Mouse (Mus musculus) megakaryocyte progenitor cell, adult 5-6 weeks (primary cell): Measurements from ENCODE around the gene Kcnj1. TPM values are rescaled to one million over a fixed set of nuclear protein-coding genes. Genes with fewer than 3 reads are reported as not detected.

Experiments used
- ATAC-seq: replicated peaks from 2 replicates; pipeline ENCODE4 v1.8.0; 2016; ENCODE audit warnings: mild to moderate bottlenecking, moderate TSS enrichment, inconsistent platforms; ENCODE audit not compliant: poor library complexity
- total RNA-seq, 2 experiments: library from RNA; stranded (forward) in 1 of 2; stranded (reverse) in 1 of 2; fragments of 157-497, 149-512 nt in 1 of 2; fragments of 200-1000 nt in 1 of 2; gene quantifications; 2 replicates each; pipeline versions ENCODE4 v1.2.3 to v1.2.4; 2015 to 2017

The Kcnj1 gene
- total RNA-seq, 2 experiments from 2014 or later: not detected

DNA sequence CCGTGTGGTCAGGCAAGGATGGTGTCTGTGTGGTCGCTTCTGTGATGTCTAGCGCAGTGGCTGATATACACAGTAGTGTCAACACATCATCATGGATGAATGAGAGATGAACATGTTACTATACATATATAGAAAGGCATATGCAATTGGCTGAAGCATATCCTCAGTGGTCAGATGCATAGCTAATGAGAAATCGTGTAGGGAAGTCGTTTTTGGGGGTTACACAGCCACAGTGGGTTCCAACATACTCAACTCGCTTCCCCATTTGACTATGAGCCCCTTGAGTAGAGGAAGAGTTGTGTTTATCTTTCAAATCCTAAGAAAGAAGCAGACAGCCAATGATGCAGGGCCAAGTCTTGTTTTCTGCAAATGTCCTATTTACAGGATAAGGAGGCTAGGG lies 20.4 kb downstream of the Kcnj1 start:
- peak; percentile 18; the same call in 1 of the 2 replicates for ATAC-seq

DNA sequence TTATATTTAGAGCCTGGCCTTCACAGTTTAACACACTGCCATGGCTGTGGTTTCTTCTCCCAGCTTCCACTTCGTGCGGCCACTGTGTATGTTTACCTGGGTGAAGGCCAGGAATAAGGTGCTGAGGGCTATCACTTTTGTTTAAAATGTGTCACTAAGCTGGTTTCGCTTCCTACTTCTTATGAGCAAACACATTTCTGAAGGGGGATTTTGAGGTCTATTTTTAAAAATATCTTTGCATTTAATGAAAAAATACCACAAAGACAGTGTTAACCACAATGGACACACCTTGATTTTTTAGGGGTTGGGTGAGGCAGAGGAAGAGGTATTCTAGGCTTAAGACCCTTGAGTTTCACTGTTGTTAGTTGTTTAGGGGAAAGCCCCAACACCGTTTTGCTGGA lies 22.5 kb downstream of the Kcnj1 start:
- ATAC-seq: no peak

DNA sequence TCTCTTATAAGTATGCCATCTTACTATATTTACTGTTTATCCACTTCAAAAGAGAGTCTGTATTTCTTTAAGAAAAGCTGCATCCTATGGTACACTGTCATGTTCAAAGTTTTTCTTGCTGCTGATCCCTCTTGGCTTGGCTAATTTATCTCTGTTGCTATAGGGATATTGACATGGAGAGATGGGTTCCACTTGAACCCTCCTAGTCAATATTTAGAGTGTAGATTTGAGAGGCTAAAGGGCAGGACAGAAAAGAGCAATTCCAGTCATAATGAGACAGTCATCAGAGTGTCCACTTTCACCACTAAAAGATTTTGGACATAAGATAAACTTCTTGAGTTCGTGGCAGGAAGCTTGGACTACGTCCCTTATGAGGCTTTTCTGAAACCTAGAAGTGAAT lies 27.9 kb downstream of the Kcnj1 start:
- ATAC-seq: no peak

DNA sequence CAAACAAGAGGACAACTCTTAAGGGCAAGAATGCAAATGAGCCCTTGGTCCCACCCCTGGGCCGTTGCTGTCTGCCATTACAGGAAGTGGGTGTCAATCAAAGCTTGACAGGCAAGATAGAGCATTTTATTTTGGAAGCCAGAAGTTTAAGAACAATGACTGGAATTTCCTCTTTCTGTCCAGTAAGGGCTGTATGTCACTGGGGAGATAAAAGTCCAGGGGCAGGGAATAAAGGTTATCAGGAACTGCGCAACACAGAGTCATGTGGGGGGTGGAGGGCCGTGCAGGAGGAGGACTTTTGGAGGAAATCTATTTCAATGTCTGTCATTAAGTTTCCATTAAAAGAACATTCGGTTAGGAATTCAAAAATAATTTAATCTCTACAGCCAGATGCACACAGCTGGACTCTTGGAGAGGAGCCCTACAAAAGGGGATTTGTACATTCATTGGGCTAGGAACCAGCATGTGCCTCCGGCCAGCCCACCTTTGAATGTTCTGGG lies 28.4 kb downstream of the Kcnj1 start:
- ATAC-seq: peak; percentile 50

DNA sequence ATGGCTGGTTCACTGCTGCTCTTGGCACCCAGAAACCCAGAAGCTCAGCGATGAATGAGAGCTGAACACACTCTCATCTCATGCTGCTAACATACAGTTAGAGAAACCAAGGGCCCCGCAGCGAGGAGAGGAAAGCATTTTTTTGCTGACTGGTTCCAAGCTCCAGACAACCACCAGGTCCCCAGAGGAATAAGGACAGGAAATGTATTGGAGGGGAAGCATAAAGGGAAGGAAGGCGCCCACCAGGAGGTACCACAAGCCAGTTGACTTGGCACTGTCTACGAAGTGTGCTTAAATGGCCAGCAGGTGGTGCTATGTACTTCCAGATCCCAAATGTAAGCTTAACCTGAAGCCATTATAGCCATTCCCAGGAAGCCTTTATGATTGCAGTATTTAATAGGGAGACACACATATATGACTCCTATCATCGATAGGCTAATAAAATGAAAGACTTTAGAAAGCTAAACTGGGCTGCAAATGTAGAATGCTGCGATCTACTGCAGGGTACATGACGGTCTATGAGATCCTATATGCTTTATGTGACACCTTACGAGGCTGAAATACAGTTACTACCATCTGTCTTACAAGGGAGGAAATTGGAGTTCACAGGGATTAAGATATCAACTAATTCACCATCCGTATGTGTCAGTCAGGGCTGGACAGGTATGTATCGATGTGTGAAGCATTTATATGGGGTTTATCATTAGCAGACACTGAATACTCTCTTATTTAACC lies 33.1 kb downstream of the Kcnj1 start:
- peak; percentile 79 for ATAC-seq

DNA sequence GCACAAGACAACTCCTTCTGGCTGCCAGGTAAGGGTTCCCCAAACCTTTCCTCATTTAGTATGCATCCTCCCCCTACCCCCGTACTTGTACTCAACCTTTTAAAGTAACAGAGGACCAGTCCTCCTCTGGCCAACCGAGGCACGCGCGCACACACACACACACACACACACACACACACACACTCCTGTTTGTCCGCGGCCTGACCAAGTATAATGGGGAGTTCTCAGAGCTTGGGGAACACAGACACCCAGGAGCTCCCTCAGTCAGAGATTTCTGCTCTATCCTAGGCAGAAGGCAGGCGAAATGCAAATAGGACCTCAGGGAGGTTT lies 36.4 kb downstream of the Kcnj1 start:
- no peak for ATAC-seq

DNA sequence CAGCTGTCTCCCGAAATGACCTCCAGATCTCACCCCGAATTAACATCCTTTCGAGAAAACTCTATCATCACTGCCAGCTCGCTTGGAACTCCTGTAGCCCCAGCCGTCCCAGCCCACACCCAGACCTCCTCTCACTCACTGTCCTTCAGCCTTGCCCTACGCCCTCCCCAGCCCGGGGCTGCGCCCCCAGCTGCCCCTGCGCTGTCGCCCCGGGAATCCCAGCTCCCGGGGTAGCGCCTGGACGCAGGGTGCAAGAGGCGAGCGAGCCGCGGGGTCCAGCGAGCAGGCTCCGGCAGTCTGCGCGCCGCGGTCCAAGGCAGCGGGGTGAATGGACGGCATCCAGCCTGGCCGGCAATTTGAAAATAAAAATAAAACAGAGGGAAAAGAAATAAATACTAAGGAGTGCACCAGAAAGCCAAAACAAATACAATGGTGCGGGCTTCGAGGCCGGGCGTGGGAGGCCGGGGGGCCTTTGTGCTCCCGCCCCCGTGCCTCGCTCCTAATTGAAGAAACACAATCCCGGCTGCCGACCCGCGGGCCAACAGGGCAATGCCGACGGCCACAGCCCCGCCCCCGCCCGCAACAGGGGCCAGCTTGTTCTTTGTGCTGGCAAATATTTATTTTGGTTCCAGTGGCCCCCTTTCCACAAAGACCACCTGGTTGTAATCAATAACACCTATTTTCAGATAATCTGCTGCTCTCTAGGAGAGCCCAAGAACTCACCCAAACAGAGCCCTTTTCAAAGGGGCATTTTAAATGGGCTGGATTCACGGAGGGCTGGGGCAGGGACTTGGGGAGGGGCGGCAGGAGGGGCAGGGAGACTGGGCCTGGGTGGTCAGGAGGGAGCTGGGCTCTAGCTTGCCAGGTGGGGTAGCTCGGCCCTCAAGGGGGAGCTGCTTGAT lies 37.0 kb downstream of the Kcnj1 start:
- ATAC-seq: peak; percentile 40; the same call in 1 of the 2 replicates

DNA sequence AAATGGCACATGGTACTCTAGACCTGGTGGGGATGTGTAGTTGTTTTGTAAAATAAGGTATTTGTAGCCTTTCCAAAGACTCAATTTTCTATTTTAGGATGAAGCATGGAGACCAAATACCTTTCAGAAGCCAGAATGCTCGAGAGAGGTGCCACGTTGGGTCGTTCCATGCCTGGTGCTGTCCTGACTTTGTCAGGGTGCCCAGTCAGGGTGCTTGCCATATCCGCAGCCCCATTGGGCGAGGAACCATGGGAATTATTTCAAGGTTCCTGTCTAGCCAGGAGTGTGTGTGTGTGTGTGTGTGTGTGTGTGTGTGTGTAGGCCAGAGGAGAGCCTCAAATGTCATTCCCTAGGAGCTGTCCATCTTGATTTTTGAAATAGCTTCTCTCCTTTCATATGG lies 38.4 kb downstream of the Kcnj1 start:
- ATAC-seq: no peak

DNA sequence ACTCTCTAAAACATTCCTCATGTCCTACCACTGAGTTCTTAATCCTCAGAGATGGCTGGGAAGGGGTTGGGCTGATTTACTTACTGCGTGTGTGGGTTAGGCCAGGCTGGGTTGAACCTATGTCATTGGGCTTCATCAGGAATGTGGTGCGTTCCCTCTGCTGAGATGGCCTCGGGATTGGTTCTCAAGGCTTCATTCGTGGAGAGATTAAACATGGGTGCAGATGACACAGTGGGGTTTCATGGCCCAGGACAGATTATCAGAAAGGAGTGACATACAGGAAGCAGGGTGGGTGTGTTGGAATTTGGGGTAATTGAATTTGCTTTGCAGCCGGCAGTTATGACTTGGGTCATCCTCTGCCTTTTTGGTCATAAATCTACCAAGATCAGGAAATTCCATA lies 39.2 kb downstream of the Kcnj1 start:
- no peak for ATAC-seq

DNA sequence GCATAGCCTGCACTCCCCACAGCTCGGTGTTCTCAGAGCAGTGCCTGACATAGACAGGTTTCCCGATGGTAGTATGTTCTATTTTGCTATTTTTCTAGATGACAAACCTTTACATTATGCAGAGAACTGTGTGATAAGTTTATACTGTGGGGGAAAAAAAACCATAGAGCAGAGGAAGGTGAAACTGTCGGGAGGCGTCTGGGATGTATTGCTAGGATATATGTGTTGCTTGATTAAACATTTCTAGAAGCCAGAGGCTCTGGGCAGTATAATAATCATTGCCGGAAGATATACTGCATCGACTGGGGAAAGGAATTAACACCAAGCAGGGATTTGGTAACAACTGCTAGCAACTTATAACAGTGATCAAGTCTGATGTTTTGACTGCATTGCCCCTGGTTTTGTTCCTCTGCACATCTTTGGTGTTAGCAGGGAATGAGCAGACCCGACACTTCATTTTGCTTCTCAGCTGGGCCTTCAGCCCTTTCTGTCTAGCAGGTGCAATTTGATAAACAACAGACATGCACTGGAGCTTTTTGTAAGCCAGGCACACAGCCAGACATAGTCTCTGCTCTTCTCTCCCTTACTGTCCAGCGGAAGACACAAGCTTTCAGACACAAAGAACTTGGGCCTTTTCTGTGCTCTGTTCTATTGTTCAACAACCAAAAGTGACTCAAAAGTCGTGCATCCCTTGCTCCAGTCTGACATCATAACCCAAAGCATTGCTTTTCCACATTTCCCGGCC lies 40.7 kb downstream of the Kcnj1 start:
- ATAC-seq: no peak

DNA sequence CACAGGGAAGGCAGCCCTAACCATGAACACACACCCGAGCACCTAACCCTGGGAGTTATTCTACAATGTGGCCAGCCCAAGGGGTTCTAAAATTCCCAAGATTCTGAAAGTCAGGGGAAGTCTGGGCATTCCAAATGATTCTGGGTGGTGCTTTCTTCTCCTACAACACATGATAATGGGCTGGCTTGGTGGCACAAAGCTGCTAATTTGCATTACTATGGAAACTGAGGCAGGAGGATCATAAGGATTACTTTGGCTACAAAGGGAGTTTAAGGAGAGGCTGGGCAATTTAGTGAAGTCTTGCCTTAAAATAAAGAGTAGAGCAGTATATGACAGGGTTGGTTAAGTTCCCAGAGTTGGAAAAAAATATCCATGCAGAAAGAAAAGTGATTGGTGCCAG lies 42.7 kb downstream of the Kcnj1 start:
- no peak for ATAC-seq

DNA sequence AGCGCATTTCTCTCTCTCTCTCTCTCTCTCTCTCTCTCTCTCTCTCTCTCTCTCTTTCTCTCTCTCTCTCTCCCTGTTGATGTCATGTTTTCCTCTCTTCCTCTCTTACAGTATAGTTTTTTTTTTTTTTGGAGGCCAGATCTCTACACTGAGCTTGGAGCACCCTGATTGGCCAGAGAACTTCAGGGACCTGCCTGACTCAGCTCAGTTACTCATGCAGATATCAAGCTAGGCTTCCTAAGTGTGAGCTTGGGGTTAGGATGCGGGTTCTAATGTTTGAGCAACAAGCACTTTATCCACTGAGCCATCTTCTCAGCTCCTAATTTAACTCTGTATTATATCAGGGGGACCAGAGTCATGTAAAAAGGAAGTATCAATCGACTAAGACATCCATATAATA lies 43.7 kb downstream of the Kcnj1 start:
- no peak for ATAC-seq

DNA sequence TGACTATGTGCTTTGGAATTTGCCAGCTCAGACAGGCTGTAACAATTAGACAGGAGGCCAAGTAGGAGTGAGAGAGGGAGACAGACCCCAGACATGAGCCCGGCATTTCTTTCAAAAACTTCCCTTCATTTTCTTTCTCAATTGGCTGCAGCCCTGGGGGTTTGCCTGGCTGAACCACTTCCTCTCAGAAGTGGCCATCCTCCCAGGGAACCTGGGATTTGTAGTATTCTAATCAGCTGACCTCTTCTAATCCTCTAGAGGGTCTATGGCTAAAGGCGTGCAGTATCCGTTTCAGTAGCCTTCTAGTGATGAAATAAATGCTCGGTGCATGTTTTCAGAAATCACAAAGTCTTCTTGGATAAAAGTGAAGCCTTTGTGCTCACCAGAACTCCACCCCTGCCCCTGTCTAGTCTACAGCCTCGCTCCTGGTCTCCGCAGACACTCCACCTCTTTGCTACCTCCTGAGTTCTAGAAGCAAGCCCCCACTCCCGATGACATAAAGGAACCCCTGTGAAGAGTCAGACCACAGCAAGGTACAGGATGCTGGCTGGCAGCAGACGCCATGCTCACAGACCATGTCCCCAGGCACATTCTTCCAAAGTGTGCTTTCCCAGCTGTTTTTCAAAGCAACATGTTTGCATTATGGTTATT lies 45.3 kb downstream of the Kcnj1 start:
- ATAC-seq: no peak

DNA sequence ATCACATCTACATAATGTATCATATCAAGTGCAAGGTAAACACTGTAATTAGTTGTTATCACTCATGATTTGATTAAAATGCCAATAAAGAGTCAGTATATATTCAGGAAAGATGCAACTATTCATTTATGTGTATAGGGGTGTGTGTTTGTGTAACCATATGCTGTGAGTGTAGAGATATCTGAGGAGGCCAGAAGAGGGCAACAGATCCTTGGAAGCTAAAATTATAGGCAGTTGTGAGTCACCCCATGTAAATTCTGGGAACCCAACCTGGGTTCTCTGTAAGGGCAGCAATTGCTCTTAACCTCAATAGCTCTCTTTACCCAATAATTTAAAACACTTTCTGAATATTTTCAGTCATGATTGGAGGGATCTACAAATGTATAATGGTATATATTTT lies 48.4 kb downstream of the Kcnj1 start:
- ATAC-seq: no peak

DNA sequence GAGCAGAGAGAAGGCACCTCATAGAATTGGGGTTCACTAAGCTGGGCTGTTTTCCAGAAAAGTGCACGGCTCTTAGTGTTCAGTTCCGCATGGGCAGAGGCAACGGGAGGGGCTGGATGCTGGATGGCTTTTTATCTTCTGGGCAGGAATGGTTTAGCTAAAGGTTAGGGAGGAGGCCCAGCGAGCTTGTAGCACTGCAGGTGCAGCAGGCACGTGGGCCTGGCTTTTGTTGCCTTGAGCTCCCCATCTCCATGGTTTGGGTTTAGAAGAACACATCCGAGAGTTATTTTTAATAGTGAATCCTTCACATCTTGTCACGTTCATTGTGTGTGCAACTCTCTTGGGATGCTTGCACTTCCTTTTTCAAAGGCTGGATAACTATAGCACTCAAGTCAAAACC lies 53.0 kb downstream of the Kcnj1 start:
- ATAC-seq: no peak

DNA sequence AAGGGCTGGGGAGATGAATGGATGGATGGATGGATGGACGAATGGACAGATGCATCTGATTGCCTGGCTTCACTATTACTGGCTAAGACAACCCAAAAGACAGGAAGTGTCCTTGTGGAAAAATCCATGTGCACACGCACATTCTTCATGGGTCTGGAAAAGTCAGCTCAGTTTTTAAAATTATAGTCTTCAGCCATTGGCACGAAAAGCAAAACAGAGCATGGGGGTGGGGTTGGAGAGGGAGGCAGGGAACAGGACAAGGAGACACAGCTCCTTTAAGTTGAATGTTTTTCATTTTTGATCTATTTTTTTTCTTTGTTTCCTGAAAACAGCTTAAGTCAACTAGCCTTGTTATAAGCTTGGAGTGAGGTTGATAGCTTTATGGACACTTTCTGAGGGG lies 58.8 kb downstream of the Kcnj1 start:
- ATAC-seq: no peak

DNA sequence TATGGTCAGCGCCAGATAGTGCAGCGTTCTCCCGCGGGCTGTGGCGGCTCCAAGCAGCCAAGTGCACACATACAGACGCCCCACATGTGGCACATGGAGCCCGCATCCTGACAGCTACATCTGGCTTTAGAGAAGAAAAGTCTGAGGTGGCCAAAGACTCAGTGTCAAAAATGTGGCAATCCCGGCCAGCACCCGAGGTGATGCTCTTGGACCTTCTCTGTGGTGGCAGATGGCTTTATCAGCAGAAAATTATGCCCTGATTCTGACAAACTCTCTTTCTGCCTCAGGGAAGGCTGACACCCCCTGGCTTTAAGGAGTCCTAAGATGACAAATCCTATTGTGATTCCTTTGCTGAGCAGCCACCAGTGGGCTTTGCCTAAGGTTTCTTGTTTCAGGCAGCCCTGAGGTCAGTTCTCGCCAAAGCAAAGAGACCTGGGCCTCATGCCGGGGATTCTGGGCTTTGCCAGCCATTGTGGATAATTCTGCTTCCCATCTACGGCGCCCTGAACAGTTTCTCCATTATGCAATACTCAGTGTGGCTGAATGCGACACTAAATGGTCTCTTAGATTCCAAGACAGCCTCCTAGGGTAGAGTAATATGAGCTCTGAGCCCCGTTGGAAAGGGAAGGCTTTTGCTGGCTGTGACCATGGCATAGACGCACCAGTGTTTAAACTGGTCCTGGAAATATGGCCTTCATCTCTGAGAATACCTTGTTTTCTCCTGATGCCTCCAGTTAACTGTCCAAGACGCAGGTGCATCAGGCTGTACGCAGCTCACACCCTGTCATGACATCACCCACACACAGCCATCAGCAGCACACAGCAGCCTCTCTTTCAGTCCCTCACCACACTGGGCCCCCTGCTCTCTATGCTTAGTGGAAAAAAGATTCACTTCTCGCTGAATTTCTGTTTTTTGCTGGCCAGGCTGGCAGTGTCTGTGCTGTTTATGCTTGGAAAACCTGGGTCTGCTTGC lies 62.2 kb downstream of the Kcnj1 start:
- no peak for ATAC-seq

DNA sequence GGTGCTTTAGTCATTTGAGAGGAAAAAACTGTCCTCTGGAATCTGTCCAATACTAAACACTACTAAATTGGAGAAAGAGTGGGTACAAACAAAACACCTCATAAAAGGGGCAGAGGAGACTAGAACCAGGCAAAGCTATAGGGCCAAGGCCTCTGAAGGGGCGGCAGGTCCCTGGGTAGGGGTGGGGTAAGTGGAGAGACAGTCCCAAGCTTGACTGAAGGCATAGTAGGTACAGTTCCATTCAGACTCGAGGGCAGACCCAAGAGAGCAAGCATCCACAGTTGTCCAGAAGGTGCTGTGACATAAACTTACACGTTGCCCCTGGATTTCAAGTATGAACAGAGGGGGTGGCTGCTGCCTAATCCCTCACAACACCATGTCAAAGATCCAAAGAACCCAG lies 70.8 kb downstream of the Kcnj1 start:
- ATAC-seq: no peak

DNA sequence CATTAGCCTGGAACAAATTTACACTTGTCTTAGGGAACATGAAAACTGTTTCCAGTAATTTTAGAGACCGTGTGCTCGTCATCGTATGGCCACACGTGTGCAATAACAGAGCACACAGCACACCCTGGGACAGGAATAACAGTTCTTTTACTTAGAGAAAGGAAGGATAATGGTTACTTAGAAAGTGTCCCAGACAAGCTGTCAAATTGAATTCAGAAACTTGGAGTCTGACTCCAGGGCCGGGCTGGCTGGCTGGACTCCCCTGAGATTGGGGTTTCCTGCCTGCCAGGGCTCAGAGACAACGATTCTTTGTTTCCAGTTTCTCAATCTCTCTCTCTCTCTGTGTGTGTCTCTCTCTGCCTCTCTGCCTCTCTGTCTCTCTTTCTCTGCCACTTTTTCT lies 71.5 kb downstream of the Kcnj1 start:
- ATAC-seq: no peak
